Mouse (Mus musculus) heart, embryonic 15.5 days (tissue): ENCODE measurements around the gene Ube2v1. TPM values are rescaled to one million over a fixed set of nuclear protein-coding genes. Genes with fewer than 3 reads are reported as not detected.
"Not testable (repeated sequence)": the region's sequence is repeated elsewhere in the genome, so short reads cannot be mapped to it uniquely, and the experiment has no call there.

Experiments used
- ATAC-seq: fragments of 200-750 bp; cut with Nextera tagmentation; replicated peaks from 2 replicates; pipeline ENCODE4 v1.8.0; 2017; ENCODE audit warnings: low read depth, moderate TSS enrichment; ENCODE audit not compliant: insufficient number of reproducible peaks, insufficient read depth, low FRiP score
- H3K27ac ChIP-seq: fragments of 300-500 bp; sonication (generic); 2 replicates; pipeline ENCODE4 v1.5.1; 2015; ENCODE audit warnings: mild to moderate bottlenecking, inconsistent platforms
- H3K27me3 ChIP-seq: fragments of 300-500 bp; sonication (generic); 2 replicates; pipeline ENCODE4 v1.6.1; 2015; ENCODE audit warnings: inconsistent platforms
- H3K36me3 ChIP-seq: fragments of 300-500 bp; sonication (generic); 2 replicates; pipeline ENCODE4 v1.6.1; 2015; ENCODE audit warnings: mild to moderate bottlenecking, inconsistent platforms
- H3K4me1 ChIP-seq: fragments of 300-500 bp; sonication (generic); replicated peaks from 2 replicates; pipeline ENCODE4 v1.6.1; 2015; ENCODE audit warnings: inconsistent platforms
- H3K4me2 ChIP-seq: fragments of 300-500 bp; sonication (generic); 2 replicates; pipeline ENCODE4 v1.6.1; 2015; ENCODE audit warnings: inconsistent platforms, mild to moderate bottlenecking, moderate library complexity
- H3K4me3 ChIP-seq: fragments of 300-500 bp; sonication (generic); 2 replicates; pipeline ENCODE4 v1.5.1; 2015; ENCODE audit warnings: mild to moderate bottlenecking, inconsistent platforms
- H3K9ac ChIP-seq: fragments of 300-500 bp; sonication (generic); 2 replicates; pipeline ENCODE4 v1.6.1; 2015; ENCODE audit warnings: mild to moderate bottlenecking, inconsistent platforms
- H3K9me3 ChIP-seq: fragments of 300-500 bp; sonication (generic); replicated peaks from 2 replicates; pipeline ENCODE4 v1.6.1; 2016; ENCODE audit warnings: inconsistent platforms
- WGBS: fragments of 180-500 bp; shearing (Covaris S2); methylation state at CpG from one replicate; pipeline ENCODE4 v1.1.7; 2015; ENCODE audit warnings: mixed read lengths; 5-methylcytosine and 5-hydroxymethylcytosine counted together
- polyA plus RNA-seq: library from polyadenylated mRNA; unstranded; fragments of >200 nt; fragmentation: Nextera tagmentation; extraction: Ambion mirVana; gene quantifications from 2 replicates; pipeline ENCODE4 v1.2.1, GENCODE M21; 2015

The Ube2v1 gene
- polyA plus RNA-seq, 1 experiment from 2014 or later: 179 TPM

- 66% methylated on average over 7 of the region's 7 CpGs for WGBS
- ATAC-seq: no peak
Measured at GRCm38 (mm10) chr2:167652694-167653093, 20.8 kb upstream of the Ube2v1 start.

GRCm38 (mm10) chr2:167651622-167652021, 19.7 kb upstream of the Ube2v1 start:
- 90% methylated on average over 9 of the region's 9 CpGs for WGBS

More at GRCm38 (mm10) chr2:167652694-167653093, 20.8 kb upstream of the Ube2v1 start:
- Histone ChIP-seq H3K4me2 (no peak overlapping the region), H3K36me3 (peaks cover 11% of the 10 kb centered on the region), H3K4me3 (no peak overlapping the region), H3K9me3 (no peaks in the 10 kb centered on the region), H3K27me3 (no peaks in the 10 kb centered on the region), H3K4me1 (peaks cover 6% of the 10 kb centered on the region), H3K9ac (no peak overlapping the region), H3K27ac (no peak overlapping the region)

GRCm38 (mm10) chr2:167649290-167650032, 17.6 kb upstream of the Ube2v1 start:
- WGBS: 83% methylated on average over 12 of the region's 12 CpGs
- no peak for ATAC-seq
- peaks cover 19% of the 10 kb centered on the region for H3K36me3 ChIP-seq
- no peak overlapping the region for H3K4me3 ChIP-seq
- no peaks in the 10 kb centered on the region for H3K4me1 ChIP-seq
- H3K27ac ChIP-seq: no peak overlapping the region
- H3K27me3 ChIP-seq: no peaks in the 10 kb centered on the region
- no peaks in the 10 kb centered on the region for H3K9me3 ChIP-seq
- no peak overlapping the region for H3K9ac ChIP-seq
- H3K4me2 ChIP-seq: no peak overlapping the region

More at GRCm38 (mm10) chr2:167651622-167652021, 19.7 kb upstream of the Ube2v1 start:
- no peak for ATAC-seq
- Histone ChIP-seq H3K9ac (no peak overlapping the region), H3K4me2 (no peak overlapping the region), H3K36me3 (peaks cover 11% of the 10 kb centered on the region), H3K4me3 (no peak overlapping the region), H3K27ac (no peak overlapping the region), H3K4me1 (no peaks in the 10 kb centered on the region), H3K27me3 (no peaks in the 10 kb centered on the region), H3K9me3 (no peaks in the 10 kb centered on the region)

- Histone ChIP-seq H3K4me2 (no peak overlapping the region), H3K9ac (no peak overlapping the region), H3K4me3 (no peak overlapping the region), H3K4me1 (no peaks in the 10 kb centered on the region), H3K27ac (no peak overlapping the region), H3K36me3 (peaks cover 17% of the 10 kb centered on the region), H3K9me3 (no peaks in the 10 kb centered on the region), H3K27me3 (no peaks in the 10 kb centered on the region)
- no peak for ATAC-seq
- 71% methylated on average over 4 of the region's 4 CpGs for WGBS
Measured at GRCm38 (mm10) chr2:167646411-167646810, 14.5 kb upstream of the Ube2v1 start.

GRCm38 (mm10) chr2:167643356-167644052, 11.6 kb upstream of the Ube2v1 start:
- H3K27ac ChIP-seq, H3K9me3 ChIP-seq, H3K4me2 ChIP-seq, H3K27me3 ChIP-seq, H3K4me3 ChIP-seq, ATAC-seq, H3K4me1 ChIP-seq, H3K9ac ChIP-seq: not testable (repeated sequence)
- 83% methylated on average over 13 of the region's 13 CpGs for WGBS
- H3K36me3 ChIP-seq: peaks cover 15% of the 10 kb centered on the region

- H3K4me1 ChIP-seq: no peaks in the 10 kb centered on the region
- peaks cover 15% of the 10 kb centered on the region for H3K36me3 ChIP-seq
- no peak overlapping the region for H3K4me3 ChIP-seq
- WGBS: 91% methylated on average over 6 of the region's 6 CpGs
- no peaks in the 10 kb centered on the region for H3K27me3 ChIP-seq
- H3K9me3 ChIP-seq: no peaks in the 10 kb centered on the region
- H3K4me2 ChIP-seq: no peak overlapping the region
- no peak for ATAC-seq
- H3K9ac ChIP-seq: no peak overlapping the region
- H3K27ac ChIP-seq: no peak overlapping the region
Measured at GRCm38 (mm10) chr2:167642164-167642563, 10.3 kb upstream of the Ube2v1 start.

- Histone ChIP-seq H3K27me3 (no peaks in the 10 kb centered on the region), H3K9me3 (no peaks in the 10 kb centered on the region), H3K4me2 (no peak overlapping the region), H3K4me1 (no peaks in the 10 kb centered on the region), H3K27ac (no peak overlapping the region), H3K36me3 (peaks cover 15% of the 10 kb centered on the region), H3K4me3 (no peak overlapping the region), H3K9ac (no peak overlapping the region)
- 45% methylated on average over 8 of the region's 8 CpGs for WGBS
- ATAC-seq: peak; percentile 43; the same call in 1 of the 2 replicates
Measured at GRCm38 (mm10) chr2:167641337-167641736, 9.4 kb upstream of the Ube2v1 start.

GRCm38 (mm10) chr2:167640279-167640678, 8.4 kb upstream of the Ube2v1 start:
- Histone ChIP-seq H3K9me3 (no peaks in the 10 kb centered on the region), H3K4me3 (no peak overlapping the region), H3K4me1 (no peaks in the 10 kb centered on the region), H3K27me3 (no peaks in the 10 kb centered on the region), H3K27ac (no peak overlapping the region), H3K36me3 (peaks cover 14% of the 10 kb centered on the region), H3K9ac (no peak overlapping the region), H3K4me2 (no peak overlapping the region)
- ATAC-seq: no peak
- WGBS: 83% methylated on average over 3 of the region's 3 CpGs

- Histone ChIP-seq H3K36me3 (no peaks in the 10 kb centered on the region), H3K4me3 (peak overlapping the region; percentile 41), H3K9me3 (no peaks in the 10 kb centered on the region), H3K9ac (0 out of 2 replicates have a peak overlapping the region, but pooled peaks have one; percentile 45), H3K4me1 (peaks cover 34% of the 10 kb centered on the region), H3K27me3 (no peaks in the 10 kb centered on the region), H3K27ac (0 out of 2 replicates have a peak overlapping the region, but pooled peaks have one; percentile 93), H3K4me2 (peak overlapping the region; percentile 70)
- no peak for ATAC-seq
- 77% methylated on average over 7 of the region's 7 CpGs for WGBS
Measured at GRCm38 (mm10) chr2:167634865-167635512, 3.1 kb upstream of the Ube2v1 start.

GRCm38 (mm10) chr2:167634338-167634770, 2.5 kb upstream of the Ube2v1 start:
- H3K4me3 ChIP-seq: peak overlapping the region; percentile 41
- H3K27me3 ChIP-seq: no peaks in the 10 kb centered on the region
- no peaks in the 10 kb centered on the region for H3K36me3 ChIP-seq
- H3K4me2 ChIP-seq: peak overlapping the region; percentile 70
- H3K9ac ChIP-seq: peak overlapping the region; percentile 45
- under 1% methylated on average over 15 of the region's 15 CpGs for WGBS
- no peaks in the 10 kb centered on the region for H3K9me3 ChIP-seq
- ATAC-seq: peak; percentile 63
- H3K4me1 ChIP-seq: peaks cover 40% of the 10 kb centered on the region
- peak overlapping the region; percentile 93 for H3K27ac ChIP-seq

- no peak overlapping the region for H3K9ac ChIP-seq
- H3K4me3 ChIP-seq: no peak overlapping the region
- H3K9me3 ChIP-seq: no peaks in the 10 kb centered on the region
- WGBS: 55% methylated on average over 6 of the region's 6 CpGs
- peak overlapping the region; percentile 70; the same call in 1 of the 2 replicates for H3K4me2 ChIP-seq
- no peaks in the 10 kb centered on the region for H3K36me3 ChIP-seq
- no peaks in the 10 kb centered on the region for H3K27me3 ChIP-seq
- peaks cover 49% of the 10 kb centered on the region for H3K4me1 ChIP-seq
- no peak for ATAC-seq
- peak overlapping the region; percentile 93 for H3K27ac ChIP-seq
Measured at GRCm38 (mm10) chr2:167633537-167633872, 1.6 kb upstream of the Ube2v1 start.
